Mouse (Mus musculus): ENCODE measurements around the gene Adk. TPM values are rescaled to one million over a fixed set of nuclear protein-coding genes. Genes with fewer than 3 reads are reported as not detected.

Adk gene
- polyA plus RNA-seq, 1 experiment = 7.7 TPM

- Histone ChIP-seq H3K27me3 (ENCODE audit: control insufficient read depth, insufficient read depth, low read length) (no peaks in the 10 kb centered on the region), H3K4me1 (ENCODE audit: control insufficient read depth, insufficient read depth, insufficient read length) (peaks cover 4% of the 10 kb centered on the region; the same call in 1 of the 2 replicates), H3K27ac (ENCODE audit: insufficient read depth, low read length) (no peak overlapping the region), H3K4me3 (ENCODE audit: extremely low read depth, insufficient read depth, insufficient read length) (no peak overlapping the region), H3K36me3 (ENCODE audit: control insufficient read depth, insufficient read depth, low read length) (peaks cover 14% of the 10 kb centered on the region)
- TF ChIP-seq POLR2A (IDR thresholded peaks at IDR 0.05; ENCODE audit: low read depth, low read length) (no peak), CTCF (IDR thresholded peaks at IDR 0.05; ENCODE audit: extremely low read depth, insufficient read depth, insufficient read length, insufficient replicate concordance) (no peak)
- WGBS = 89% methylated on average over 11 of the region's 11 CpGs
- no peak for DNase-seq (ENCODE audit: low read depth in 1 of 2, low spot score in 2 of 2)
These were observed 23.2 kb upstream of the Adk start for GRCm38 (mm10) chr14:21029025-21029659.

DNA sequence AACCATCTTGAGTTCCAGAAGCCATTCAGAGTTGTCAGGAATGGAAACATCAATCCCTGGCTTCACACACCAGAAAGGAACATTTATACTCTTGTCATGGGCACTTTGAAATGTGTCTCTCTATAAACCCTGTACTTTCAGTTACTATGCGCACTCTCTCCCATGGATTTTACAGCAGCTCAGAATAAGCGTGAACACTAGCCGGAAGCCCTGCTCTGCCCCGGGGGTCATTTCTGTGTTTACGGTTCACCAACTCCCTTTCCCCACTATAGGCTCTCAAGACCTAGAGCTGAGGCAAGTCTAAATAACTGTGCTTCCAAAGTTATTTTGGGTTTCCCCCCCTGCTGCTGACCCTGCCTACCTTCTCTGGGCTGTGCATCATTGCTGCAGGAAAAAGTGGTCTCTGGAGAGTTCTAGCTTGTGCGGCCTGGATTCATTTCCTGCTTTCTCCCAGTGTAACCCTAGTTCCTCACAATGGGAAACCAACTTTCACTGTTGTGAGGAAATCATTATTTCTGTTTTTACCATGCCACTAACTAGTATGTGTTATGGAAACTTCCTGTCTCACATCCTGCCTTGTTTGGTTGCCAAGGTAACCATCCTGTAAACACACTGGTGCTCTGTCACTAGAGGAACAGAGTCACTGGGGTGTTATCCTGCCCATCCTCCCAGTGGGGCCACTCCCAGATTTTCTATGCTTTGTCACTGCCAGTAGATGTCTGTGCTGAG is 20.4 kb upstream of the Adk start:
- H3K27me3 ChIP-seq (ENCODE audit: control insufficient read depth, insufficient read depth, low read length) = no peaks in the 10 kb centered on the region
- peak in 1 of 2 experiments; percentile 84 for DNase-seq (ENCODE audit: low read depth in 1 of 2, low spot score in 2 of 2)
- 63% methylated on average over 6 of the region's 6 CpGs for WGBS
- H3K36me3 ChIP-seq (ENCODE audit: control insufficient read depth, insufficient read depth, low read length) = peaks cover 19% of the 10 kb centered on the region
- H3K4me3 ChIP-seq (ENCODE audit: extremely low read depth, insufficient read depth, insufficient read length) = no peak overlapping the region
- H3K27ac ChIP-seq (ENCODE audit: insufficient read depth, low read length) = peak overlapping the region; percentile 60; the same call in 1 of the 2 replicates
- peaks cover 4% of the 10 kb centered on the region; the same call in 1 of the 2 replicates for H3K4me1 ChIP-seq (ENCODE audit: control insufficient read depth, insufficient read depth, insufficient read length)
- TF ChIP-seq POLR2A (IDR thresholded peaks at IDR 0.05; ENCODE audit: low read depth, low read length) (no peak), CTCF (IDR thresholded peaks at IDR 0.05; ENCODE audit: extremely low read depth, insufficient read depth, insufficient read length, insufficient replicate concordance) (no peak)

- Histone ChIP-seq H3K27ac (ENCODE audit: insufficient read depth, low read length) (no peak overlapping the region; the same call in 1 of the 2 replicates), H3K4me1 (ENCODE audit: control insufficient read depth, insufficient read depth, insufficient read length) (peaks cover 4% of the 10 kb centered on the region; the same call in 1 of the 2 replicates)
These were observed 18.1 kb upstream of the Adk start for GRCm38 (mm10) chr14:21034271-21034670.

DNA sequence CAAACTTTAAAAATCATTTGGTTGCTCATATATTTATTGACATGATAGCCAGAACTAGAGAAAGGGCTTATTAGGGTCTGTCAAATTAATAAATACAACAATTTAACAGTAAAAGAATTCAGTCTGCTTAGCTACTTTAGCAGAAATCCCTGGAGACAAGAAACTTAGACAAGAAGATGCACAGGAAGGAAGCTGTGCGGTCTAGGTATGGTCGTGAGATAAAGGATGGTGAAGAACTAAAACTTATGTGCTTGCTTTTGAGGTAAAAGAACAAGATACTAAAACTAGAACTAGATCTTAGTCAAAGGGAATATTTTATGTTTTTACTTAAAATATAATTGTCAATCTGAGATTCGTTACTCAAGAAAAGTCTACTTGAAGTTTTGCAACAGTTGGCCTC is 17.6 kb upstream of the Adk start:
- DNase-seq (ENCODE audit: low read depth in 1 of 2, low spot score in 2 of 2) = no peak
- Histone ChIP-seq H3K36me3 (ENCODE audit: control insufficient read depth, insufficient read depth, low read length) (peaks cover 26% of the 10 kb centered on the region), H3K4me3 (ENCODE audit: extremely low read depth, insufficient read depth, insufficient read length) (no peak overlapping the region), H3K27ac (ENCODE audit: insufficient read depth, low read length) (no peak overlapping the region), H3K27me3 (ENCODE audit: control insufficient read depth, insufficient read depth, low read length) (no peaks in the 10 kb centered on the region), H3K4me1 (ENCODE audit: control insufficient read depth, insufficient read depth, insufficient read length) (peaks cover 4% of the 10 kb centered on the region; the same call in 1 of the 2 replicates)
- WGBS = 61% methylated on average over 3 of the region's 3 CpGs
- TF ChIP-seq POLR2A (IDR thresholded peaks at IDR 0.05; ENCODE audit: low read depth, low read length) (no peak), CTCF (IDR thresholded peaks at IDR 0.05; ENCODE audit: extremely low read depth, insufficient read depth, insufficient read length, insufficient replicate concordance) (no peak)

More at GRCm38 (mm10) chr14:21034271-21034670, 18.1 kb upstream of the Adk start:
- Histone ChIP-seq H3K4me3 (ENCODE audit: extremely low read depth, insufficient read depth, insufficient read length) (no peak overlapping the region), H3K36me3 (ENCODE audit: control insufficient read depth, insufficient read depth, low read length) (peaks cover 22% of the 10 kb centered on the region), H3K27me3 (ENCODE audit: control insufficient read depth, insufficient read depth, low read length) (no peaks in the 10 kb centered on the region)
- TF ChIP-seq CTCF (IDR thresholded peaks at IDR 0.05; ENCODE audit: extremely low read depth, insufficient read depth, insufficient read length, insufficient replicate concordance) (no peak), POLR2A (IDR thresholded peaks at IDR 0.05; ENCODE audit: low read depth, low read length) (no peak)
- 70% methylated on average over 4 of the region's 4 CpGs for WGBS
- DNase-seq (ENCODE audit: low read depth in 1 of 2, low spot score in 2 of 2) = no peak

- no peak overlapping the region for H3K27ac ChIP-seq (ENCODE audit: insufficient read depth, low read length)
- 85% methylated on average over 12 of the region's 12 CpGs for WGBS
- H3K4me3 ChIP-seq (ENCODE audit: extremely low read depth, insufficient read depth, insufficient read length) = no peak overlapping the region
- H3K36me3 ChIP-seq (ENCODE audit: control insufficient read depth, insufficient read depth, low read length) = peaks cover 24% of the 10 kb centered on the region
- no peak for DNase-seq (ENCODE audit: low read depth in 1 of 2, low spot score in 2 of 2)
- no peaks in the 10 kb centered on the region; the same call in 1 of the 2 replicates for H3K4me1 ChIP-seq (ENCODE audit: control insufficient read depth, insufficient read depth, insufficient read length)
- H3K27me3 ChIP-seq (ENCODE audit: control insufficient read depth, insufficient read depth, low read length) = no peaks in the 10 kb centered on the region
- TF ChIP-seq CTCF (IDR thresholded peaks at IDR 0.05; ENCODE audit: extremely low read depth, insufficient read depth, insufficient read length, insufficient replicate concordance) (no peak), POLR2A (IDR thresholded peaks at IDR 0.05; ENCODE audit: low read depth, low read length) (no peak)
These were observed 13.3 kb upstream of the Adk start for GRCm38 (mm10) chr14:21039077-21039476.

- WGBS = 90% methylated on average over 4 of the region's 4 CpGs
- TF ChIP-seq CTCF (IDR thresholded peaks at IDR 0.05; ENCODE audit: extremely low read depth, insufficient read depth, insufficient read length, insufficient replicate concordance) (no peak), POLR2A (IDR thresholded peaks at IDR 0.05; ENCODE audit: low read depth, low read length) (no peak)
- Histone ChIP-seq H3K27ac (ENCODE audit: insufficient read depth, low read length) (no peak overlapping the region), H3K4me1 (ENCODE audit: control insufficient read depth, insufficient read depth, insufficient read length) (no peaks in the 10 kb centered on the region; the same call in 1 of the 2 replicates), H3K36me3 (ENCODE audit: control insufficient read depth, insufficient read depth, low read length) (peaks cover 24% of the 10 kb centered on the region), H3K4me3 (ENCODE audit: extremely low read depth, insufficient read depth, insufficient read length) (no peak overlapping the region), H3K27me3 (ENCODE audit: control insufficient read depth, insufficient read depth, low read length) (no peaks in the 10 kb centered on the region)
- no peak for DNase-seq (ENCODE audit: low read depth in 1 of 2, low spot score in 2 of 2)
These were observed 12.8 kb upstream of the Adk start for GRCm38 (mm10) chr14:21039623-21040022.

All from spleen, adult 2 months (tissue).